Mouse (Mus musculus) NIH3T3 (cell line): Measurements from ENCODE around the gene Gdpgp1.

Experiments
- DNase-seq: peaks from one replicate; pipeline ENCODE4 v3.0.0-alpha.2; 2012; ENCODE audit warnings: low read depth

Gdpgp1 gene

GRCm38 (mm10) chr7:80232489-80233029 lies at the start of gene Gdpgp1, which contains the start of gene Cib1:
Gene Gdpgp1, plus strand, starts transcription at chr7:80232865.
Gene Cib1, minus strand, starts transcription at chr7:80232813.
- peak; percentile 99 for DNase-seq

DNA sequence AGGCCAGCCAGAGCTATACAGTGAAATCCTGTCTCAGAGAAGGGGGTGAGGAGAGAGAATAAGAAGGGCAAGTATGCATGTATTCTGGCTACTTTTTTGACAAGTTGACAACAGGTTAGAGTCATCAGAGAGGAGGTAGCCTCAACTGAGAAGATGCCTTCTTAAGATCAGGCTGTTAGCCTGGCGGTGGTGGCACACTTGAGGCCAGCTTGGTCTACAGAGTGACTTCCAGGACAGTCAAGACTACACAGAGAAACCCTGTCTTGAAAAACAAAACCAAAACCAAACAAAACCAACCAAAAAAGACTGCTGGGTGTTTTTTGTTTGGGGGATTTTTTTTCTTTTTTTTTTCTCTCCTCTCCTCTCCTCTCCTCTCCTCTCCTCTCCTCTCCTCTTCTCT lies 49.2 kb upstream of the Gdpgp1 start:
- no peak for DNase-seq

DNA sequence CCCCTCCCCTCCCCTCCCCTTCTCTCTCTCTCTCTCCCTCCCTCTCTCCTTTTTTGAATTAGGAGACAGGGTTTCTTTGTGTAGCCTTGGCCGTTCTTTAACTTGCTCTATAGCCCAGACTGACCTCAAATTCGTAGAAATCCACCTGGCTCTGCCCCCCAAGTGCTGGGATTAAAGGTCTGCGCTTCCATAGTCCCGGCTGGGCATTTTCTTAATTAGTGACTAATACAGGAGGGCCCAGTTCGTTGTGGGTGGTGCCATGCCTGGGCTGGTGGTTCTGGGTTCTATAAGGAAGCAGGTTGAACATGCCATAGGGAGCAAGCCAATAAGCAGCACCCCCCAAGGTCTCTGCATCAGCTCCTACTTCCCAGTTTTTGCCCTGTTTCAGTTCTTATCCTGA lies 48.7 kb upstream of the Gdpgp1 start:
- no peak for DNase-seq

- DNase-seq, result no peak
Observed at GRCm38 (mm10) chr7:80184551-80184950, 48.1 kb upstream of the Gdpgp1 start.

GRCm38 (mm10) chr7:80184968-80185367 lies 47.7 kb upstream of the Gdpgp1 start:
- DNase-seq, result no peak

- no peak for DNase-seq
Observed at GRCm38 (mm10) chr7:80186021-80186420, 46.6 kb upstream of the Gdpgp1 start.

DNA sequence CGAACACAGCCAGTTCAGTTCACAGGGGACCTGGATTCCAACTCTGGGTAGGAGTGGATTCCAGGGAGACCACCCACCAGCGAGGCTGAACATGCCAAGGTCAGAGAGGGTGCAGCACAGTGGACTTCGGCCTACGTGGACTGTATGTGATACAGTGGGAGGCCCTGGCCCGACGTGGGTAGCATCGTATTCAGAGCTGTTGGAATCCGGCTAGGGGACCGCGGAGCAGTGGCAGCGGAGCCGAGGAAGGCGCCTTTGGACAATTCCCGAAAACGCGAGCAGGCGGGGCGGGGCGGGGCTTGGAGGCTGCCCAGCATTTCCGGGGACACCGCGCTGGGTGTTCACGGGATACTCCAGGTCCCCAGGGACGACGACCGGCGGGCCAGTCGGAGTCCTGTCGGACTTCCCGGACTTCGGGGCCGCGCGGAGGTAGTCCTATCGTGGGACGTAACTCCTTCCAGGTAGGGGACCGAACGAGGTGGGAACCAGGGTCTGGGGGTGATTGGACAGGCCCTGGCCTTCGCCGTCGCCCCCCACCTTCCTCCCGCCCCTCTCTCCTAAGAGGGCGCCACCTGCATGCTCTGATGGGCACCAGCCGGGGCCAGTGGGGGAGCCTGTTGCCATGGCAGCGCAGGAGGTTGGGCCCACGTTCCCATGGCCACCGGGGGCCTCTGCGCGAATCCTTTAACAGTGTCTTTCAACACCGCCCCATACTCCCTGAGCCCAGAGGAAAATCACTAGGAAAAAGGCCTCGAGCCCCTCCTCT lies 46.0 kb upstream of the Gdpgp1 start, which contains the start of gene Sema4b:
TSS of gene Sema4b (plus strand) at position 311 of the 766 bp plus-strand sequence.
- DNase-seq, result peak; percentile 83

DNA sequence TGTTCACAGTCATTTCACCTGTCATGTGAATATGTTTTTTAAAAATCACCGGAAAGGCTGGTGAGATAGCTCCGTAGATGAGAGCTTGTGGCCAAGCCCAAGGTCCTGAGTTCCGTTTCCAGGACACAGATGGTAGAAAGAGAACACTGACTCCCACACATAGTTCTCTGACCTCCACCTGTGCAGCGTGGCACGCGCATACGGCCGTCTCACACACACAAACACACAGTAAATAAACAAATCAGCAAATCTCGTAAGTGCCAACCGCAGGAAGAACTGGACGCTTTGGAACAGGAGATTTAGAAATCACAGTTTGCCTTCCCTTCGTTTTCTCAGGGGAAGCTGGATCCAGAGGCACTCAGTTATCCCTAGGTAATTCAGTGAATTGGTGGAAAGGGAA lies 45.2 kb upstream of the Gdpgp1 start:
- DNase-seq, result no peak

GRCm38 (mm10) chr7:80188579-80189125 lies 44.0 kb upstream of the Gdpgp1 start:
- DNase-seq, result no peak

DNA sequence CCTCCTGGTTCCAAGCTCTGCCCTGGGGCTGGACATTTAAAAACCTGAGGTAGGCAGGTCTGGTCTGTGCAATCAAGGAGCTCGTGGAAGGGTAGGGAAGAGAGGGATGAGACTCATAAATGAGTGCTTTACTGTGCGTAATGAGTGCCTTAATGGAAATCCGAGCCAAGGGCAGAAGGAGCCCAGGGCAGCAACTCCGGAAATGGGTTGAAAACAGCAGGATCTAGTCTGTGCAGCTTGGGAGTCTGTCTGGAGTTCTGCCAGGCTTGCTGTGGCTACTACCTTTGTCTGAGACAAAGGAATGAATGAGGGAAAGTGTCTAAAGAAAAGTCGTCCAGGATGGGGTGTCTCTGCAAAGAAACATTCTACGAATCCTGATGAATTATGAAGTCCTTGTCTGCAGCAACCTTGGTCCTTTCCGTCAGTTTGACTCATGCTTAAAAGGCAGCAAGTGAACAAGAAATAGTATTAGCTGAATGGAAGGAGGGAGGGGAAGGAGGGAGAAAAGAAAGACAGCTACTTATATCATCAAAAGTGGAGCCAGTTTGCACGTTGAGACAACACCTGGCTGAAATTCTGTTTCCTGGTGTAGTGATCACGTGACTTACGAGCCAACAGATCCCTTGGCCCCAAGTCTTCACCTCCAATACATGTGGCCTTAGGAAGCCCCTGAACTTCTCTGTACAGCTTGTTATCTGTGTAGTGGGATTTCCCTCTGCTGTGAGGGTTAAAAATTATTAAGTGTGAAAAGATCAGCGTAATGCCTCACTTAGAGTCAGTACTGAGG lies 43.3 kb upstream of the Gdpgp1 start:
- peak; percentile 48 for DNase-seq

DNA sequence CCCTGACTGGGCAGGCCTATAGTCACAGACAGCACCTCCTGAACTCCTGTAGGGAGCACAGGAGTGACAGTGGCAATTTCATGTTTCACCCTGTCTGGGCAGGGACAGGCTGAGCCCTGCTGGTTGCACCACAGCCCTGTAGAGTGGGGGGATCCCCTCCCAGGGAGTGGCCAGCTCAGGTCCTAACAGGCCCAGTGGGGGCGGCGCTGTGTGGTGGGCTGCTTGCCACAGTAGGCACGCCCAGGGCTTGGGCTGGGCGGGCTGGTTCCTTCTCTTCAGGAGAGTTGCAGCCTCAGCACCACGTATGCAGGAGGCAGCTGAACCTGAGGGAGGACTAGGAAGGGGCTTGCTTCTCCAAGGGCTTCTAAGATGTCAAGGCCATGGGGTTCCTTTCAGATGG lies 41.2 kb upstream of the Gdpgp1 start:
- DNase-seq, result peak; percentile 57

DNA sequence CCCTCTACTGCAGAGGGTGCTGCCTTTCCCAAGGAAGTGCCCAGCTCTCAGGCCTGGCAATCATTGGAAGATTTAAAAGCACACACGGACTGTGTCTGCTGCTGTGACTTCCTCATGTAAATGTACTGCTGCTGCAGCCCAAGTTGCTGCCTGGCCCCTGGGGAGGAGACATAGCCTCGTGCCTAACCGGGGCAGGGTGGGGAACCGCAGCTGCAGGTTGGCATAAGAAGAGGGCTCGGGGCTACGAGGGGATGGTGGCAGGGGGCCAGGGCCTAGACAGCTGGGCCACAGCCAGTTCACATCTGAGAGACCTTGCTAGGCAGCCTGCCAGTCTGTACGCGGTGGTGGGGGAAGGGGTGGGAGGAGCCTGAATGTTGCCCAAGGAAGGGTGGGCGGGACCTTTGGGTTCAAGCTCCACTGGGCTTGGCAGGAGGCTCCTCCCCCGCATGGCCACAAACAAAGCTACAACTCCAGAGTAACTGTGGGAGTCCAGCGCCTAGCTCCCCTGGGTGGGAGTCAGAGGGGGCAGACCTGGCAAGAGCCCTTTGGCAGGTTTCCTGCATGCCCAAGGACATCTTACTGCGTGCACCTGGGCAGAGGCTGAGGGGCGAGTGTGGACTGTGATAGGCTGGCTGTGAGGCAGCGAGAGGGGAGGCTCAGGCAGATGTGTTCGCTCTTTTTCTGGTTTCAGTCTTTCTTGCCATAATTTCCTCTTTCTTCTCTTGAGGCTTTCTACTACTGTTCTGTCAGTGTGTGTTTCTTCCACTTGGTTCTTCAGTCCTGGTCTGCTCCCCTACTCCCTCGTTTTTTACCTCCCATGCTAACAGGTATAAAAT lies 40.2 kb upstream of the Gdpgp1 start:
- peak; percentile 92 for DNase-seq

GRCm38 (mm10) chr7:80193941-80194739 lies 38.5 kb upstream of the Gdpgp1 start:
- no peak for DNase-seq

- DNase-seq, result no peak
Observed at GRCm38 (mm10) chr7:80195146-80195545, 37.5 kb upstream of the Gdpgp1 start.

GRCm38 (mm10) chr7:80195576-80196263 lies 36.9 kb upstream of the Gdpgp1 start:
- DNase-seq, result peak; percentile 62

DNA sequence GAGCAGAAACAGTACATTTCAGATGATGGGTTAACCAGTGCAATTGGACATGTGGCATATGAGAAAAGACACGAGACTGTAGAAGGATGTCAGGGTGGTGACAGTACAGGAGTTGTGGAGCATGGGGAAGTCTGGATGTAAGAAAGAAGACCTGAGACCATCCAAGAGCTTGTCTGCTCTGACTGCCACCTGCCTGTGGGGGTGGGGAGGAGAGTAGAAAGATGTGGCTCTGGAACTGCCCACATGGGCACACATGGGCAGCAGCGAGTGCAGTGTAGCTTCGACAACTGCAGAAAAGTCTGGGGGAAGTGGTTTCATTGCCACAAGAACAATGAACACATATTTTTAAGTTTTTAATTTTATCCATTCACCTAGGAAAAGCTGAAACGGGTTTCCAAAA lies 35.3 kb upstream of the Gdpgp1 start:
- no peak for DNase-seq

DNA sequence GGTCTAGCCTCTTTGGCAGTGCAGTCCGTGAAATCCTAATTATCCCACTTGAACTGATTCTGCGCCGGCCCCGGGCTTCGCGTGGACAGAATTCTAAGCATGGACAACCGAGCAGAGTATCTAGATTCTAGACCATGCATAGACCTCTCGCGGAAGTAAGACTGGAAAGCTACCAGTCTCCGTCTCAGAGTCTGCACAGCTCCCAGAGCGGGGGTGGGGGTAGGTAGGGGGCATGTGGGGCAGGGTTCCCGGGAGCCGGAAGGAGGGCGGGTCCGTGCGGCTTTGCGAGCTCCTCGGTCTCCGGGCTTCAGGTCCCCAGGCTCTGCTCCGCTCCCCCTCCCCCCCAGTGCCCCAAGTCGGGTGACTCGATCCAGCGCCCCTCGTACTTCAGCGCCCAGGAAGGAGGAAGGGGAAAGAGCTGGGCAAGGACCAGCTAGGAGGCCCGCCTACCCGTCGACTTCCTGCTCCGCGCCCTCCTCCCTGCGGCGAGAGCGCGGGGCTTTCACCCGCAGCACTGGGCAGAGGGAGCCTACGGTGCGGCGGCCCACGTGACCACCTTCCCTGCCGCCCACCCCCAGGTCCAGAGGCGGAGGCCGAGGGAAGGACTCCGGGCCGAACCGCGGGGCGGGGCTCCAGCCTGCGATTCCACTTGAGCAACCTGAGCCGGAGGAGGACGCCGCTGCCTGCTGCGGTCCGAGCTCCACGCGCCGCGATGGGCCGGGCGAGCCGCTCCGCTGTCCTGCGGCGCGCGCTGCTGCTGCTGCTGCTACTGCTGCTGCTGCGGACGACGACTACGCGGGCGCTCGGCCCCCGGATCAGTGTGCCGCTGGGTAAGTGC lies 34.5 kb upstream of the Gdpgp1 start:
- DNase-seq, result peak; percentile 92

GRCm38 (mm10) chr7:80198863-80199262 lies 33.8 kb upstream of the Gdpgp1 start:
- no peak for DNase-seq

- DNase-seq, result no peak
Observed at GRCm38 (mm10) chr7:80199286-80199685, 33.4 kb upstream of the Gdpgp1 start.
